Mouse (Mus musculus) v-Abl transformed pro-B cells (cell line): ENCODE results near the gene 1700034J05Rik.

Source experiments
- in situ Hi-C, 2 experiments: fragments of 400-800 bp; cut with MboI; formaldehyde crosslinking; loops; one replicate each; pipeline ENCODE4 v1.15.1; 2025; ENCODE audit not compliant: unreplicated experiment in 2 of 2

The 1700034J05Rik gene

GRCm38 (mm10) chr6:146966446-146967019 lies 12.3 kb upstream of the 1700034J05Rik start:
- in situ Hi-C loops: no loop called here

- in situ Hi-C loops: no loop called here
These were observed 11.0 kb upstream of the 1700034J05Rik start for GRCm38 (mm10) chr6:146965139-146965772.

GRCm38 (mm10) chr6:146963396-146964150 lies 9.4 kb upstream of the 1700034J05Rik start:
- in situ Hi-C loops: no loop called here

GRCm38 (mm10) chr6:146961832-146962481 lies 7.7 kb upstream of the 1700034J05Rik start:
- in situ Hi-C loops: no loop called here

- in situ Hi-C loops: no loop called here
These were observed 6.7 kb upstream of the 1700034J05Rik start for GRCm38 (mm10) chr6:146960956-146961355.

GRCm38 (mm10) chr6:146959908-146960680 lies 5.9 kb upstream of the 1700034J05Rik start:
- in situ Hi-C loops: no loop called here

- in situ Hi-C loops: no loop called here
These were observed 4.5 kb upstream of the 1700034J05Rik start for GRCm38 (mm10) chr6:146958694-146959093.

GRCm38 (mm10) chr6:146956961-146957360 lies 2.7 kb upstream of the 1700034J05Rik start:
- in situ Hi-C loops: no loop called here

GRCm38 (mm10) chr6:146955896-146956295 lies 1.7 kb upstream of the 1700034J05Rik start:
- in situ Hi-C loops: no loop called here

- in situ Hi-C loops: no loop called here
These were observed 1.3 kb upstream of the 1700034J05Rik start for GRCm38 (mm10) chr6:146955475-146955874.

GRCm38 (mm10) chr6:146950454-146950832 lies 3.8 kb downstream of the 1700034J05Rik start:
- in situ Hi-C loops: no loop called here

GRCm38 (mm10) chr6:146949682-146950453 lies 4.4 kb downstream of the 1700034J05Rik start:
- in situ Hi-C loops: no loop called here

- in situ Hi-C loops: no loop called here
These were observed 7.0 kb downstream of the 1700034J05Rik start for GRCm38 (mm10) chr6:146947186-146947585.

- in situ Hi-C loops: no loop called here
These were observed 7.7 kb downstream of the 1700034J05Rik start for GRCm38 (mm10) chr6:146946327-146947029.

- in situ Hi-C loops: no loop called here
These were observed 9.4 kb downstream of the 1700034J05Rik start for GRCm38 (mm10) chr6:146944830-146945229.

- in situ Hi-C loops: no loop called here
These were observed 10.2 kb downstream of the 1700034J05Rik start for GRCm38 (mm10) chr6:146944009-146944408.

- in situ Hi-C loops: no loop called here
These were observed 12.5 kb downstream of the 1700034J05Rik start for GRCm38 (mm10) chr6:146941505-146942275.

- in situ Hi-C loops: no loop called here
These were observed 15.2 kb downstream of the 1700034J05Rik start for GRCm38 (mm10) chr6:146939026-146939425.
